Mouse (Mus musculus) neural tube, embryonic 10.5 days (tissue): ENCODE data around the gene Gpc6.

Experiments used
- DNase-seq: peaks from one replicate; pipeline ENCODE4 v3.0.0-alpha.2; 2017; ENCODE audit warnings: low spot score; ENCODE audit errors: extremely low spot score

Gene Gpc6

GRCm38 (mm10) chr14:117841797-117842553, 916.9 kb downstream of the Gpc6 start:
- no peak for DNase-seq

- no peak for DNase-seq
These were observed 924.7 kb downstream of the Gpc6 start for GRCm38 (mm10) chr14:117849591-117850505.

- DNase-seq, result no peak
These were observed 927.2 kb downstream of the Gpc6 start for GRCm38 (mm10) chr14:117852266-117852665.

DNA sequence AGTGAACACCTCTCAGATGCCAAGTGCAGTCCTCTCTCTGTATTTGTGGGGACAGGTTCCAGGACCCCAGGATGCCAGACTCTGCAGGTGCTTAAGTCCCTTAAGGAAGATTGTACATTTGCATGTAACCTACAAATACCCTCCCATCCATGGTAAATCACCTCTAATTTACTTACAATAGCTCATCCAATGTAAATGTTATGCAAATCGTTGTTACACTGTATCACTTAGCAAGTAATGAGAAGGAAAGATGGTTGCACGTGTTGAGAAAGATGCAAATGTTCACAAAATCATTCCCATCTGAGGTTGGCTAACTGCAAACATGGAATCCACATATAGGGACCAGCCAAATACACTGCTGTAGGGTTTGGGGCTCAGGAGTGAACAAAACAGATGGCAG, 927.7 kb downstream of the Gpc6 start:
- DNase-seq, result no peak

DNA sequence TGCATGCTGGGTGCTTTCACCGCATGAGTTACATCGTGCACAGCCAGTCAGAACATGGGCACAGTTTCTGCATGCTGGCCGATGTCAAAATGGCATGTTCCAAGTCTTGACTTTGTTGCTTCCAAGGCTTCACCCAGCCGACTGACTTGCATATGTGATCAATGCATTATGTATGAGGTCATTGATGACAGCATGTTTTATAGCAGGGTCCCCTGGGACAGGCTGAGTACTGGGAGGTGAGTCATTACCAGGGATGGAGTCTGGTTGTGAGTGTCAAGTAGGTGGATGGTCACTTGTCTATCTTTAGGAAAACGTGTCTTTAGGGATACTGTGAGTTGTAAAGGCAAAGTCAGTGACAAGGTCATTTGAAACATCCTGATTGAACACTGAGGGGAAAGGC, 929.4 kb downstream of the Gpc6 start:
- no peak for DNase-seq

GRCm38 (mm10) chr14:117871268-117871667, 946.2 kb downstream of the Gpc6 start:
- DNase-seq, result no peak

GRCm38 (mm10) chr14:117879313-117879712, 954.2 kb downstream of the Gpc6 start:
- DNase-seq, result no peak

DNA sequence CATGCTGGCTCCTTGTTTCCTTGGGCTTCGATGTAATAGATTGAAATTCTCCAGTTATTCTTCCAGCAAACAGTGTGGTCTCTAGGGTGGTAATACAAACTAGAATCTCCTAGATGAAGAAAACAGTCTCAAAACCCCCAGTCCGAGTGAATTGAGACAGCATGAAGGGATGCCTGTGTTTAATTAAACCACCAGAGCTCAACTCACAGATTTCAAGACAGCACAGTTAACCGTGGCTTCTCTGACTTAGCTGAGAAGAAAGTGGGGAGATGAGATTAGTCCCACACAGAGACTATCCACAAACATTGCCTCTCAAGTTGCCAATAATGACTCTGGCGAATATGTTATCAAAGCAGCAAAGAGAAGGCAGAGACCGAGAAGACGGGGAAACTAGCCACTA, 956.0 kb downstream of the Gpc6 start:
- no peak for DNase-seq

GRCm38 (mm10) chr14:117882222-117882621, 957.1 kb downstream of the Gpc6 start:
- DNase-seq, result peak; percentile 52

GRCm38 (mm10) chr14:117889653-117890052, 964.5 kb downstream of the Gpc6 start:
- DNase-seq, result no peak

GRCm38 (mm10) chr14:117891426-117891825, 966.3 kb downstream of the Gpc6 start:
- no peak for DNase-seq

DNA sequence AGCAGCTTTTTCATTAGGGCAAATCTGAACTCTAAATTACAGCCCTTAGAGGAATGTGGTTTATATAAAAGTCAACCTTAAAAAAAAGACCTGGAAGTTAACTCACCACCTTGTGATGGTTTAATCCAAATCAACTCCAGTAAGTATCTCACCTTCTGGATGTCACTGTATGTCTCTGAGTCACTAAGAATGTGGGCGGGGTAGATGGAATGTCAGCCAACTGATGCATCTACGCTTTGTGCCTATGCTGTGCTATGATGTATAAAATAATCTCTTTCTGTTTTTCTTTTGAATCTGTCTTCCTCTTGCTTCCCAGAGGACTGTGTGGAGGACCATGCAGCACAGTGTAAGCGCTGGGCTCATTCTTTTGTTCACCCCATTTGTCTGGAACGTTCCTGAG, 966.9 kb downstream of the Gpc6 start:
- DNase-seq, result no peak

DNA sequence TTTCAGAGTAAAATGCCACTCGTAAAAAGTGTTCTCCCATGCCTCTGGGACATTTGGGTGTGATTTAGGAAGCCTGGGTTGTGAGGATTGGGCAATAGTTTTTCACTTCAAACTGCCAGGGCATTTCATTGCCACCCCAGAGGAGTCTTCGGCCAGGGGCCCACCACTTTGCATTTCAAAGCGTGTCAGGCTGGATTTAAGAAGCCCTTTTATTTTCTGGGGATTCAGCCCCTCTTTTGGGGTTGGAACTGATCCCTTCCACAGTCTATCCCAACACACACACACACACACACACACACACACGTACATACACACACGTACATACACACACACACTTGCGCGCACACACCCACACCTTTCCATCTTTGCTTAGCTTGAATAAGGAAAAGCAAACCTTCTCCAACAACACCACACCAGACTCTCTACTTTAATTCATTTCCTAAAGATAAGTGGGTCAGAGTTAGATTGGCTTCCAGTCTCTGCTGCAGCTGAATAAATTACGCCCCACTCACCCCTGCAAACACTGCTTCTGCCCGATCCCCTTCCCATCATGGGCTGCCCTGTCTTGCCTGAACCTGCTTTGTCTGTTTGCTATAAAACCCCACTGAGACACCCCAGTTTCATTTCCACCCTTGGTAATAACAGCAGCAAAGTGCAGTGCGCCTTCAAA, 969.9 kb downstream of the Gpc6 start:
- no peak for DNase-seq

DNA sequence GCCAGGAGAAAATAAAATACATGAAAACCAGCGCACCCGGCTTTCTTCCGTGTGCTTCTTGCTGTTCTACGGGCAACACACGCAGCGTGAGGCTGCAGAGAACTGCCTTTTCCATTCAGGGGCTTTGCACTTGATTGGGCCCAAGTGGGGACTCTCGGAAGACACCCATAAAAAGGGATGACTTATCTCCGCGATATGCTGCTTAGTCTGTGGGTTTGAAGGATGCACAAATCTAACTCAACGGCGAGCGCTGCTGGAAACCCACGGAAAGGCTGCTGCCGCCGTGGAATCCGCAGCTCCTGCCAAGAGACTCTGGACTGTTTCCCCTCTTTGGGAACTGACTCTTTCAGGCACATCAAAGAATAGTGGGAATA, 970.4 kb downstream of the Gpc6 start:
- DNase-seq, result no peak

DNA sequence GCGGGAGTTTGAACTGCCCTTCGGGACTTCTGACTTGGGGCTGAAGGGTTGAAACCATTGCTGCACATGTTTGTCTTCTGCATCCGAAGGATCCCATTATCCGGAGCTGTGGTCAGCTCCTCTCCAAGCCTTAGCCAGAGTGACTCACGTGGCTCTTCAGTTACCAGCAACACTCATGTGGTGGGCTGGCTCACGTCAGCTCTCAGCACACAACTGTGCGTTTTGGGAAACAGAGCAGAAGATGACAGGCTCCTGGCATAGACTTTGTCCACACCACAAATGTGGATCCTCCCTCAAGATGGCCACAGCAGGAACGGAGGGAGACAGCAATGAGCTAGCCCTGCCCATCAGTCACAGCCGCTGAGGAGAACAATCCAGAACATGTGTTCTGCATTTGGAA, 979.2 kb downstream of the Gpc6 start:
- DNase-seq, result no peak

DNA sequence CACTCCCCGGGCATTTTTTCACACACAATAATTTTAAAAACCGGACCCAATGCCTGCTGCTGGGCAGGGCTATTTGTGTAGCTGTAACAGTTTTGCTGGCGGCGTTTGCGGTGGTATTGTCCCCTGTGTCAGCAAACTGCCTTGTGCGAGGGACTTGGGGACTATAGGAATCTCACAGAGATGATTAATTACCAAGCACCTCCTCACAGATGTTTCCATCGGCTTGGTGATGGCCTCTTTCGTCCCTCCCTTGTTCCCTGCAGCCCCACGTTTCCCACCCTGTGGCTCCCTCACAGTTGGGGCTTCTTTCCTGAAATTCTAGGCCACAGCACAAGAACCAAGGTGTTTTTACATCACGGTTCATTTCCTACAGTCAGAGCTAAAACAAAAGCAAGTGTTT, 980.6 kb downstream of the Gpc6 start:
- no peak for DNase-seq

DNA sequence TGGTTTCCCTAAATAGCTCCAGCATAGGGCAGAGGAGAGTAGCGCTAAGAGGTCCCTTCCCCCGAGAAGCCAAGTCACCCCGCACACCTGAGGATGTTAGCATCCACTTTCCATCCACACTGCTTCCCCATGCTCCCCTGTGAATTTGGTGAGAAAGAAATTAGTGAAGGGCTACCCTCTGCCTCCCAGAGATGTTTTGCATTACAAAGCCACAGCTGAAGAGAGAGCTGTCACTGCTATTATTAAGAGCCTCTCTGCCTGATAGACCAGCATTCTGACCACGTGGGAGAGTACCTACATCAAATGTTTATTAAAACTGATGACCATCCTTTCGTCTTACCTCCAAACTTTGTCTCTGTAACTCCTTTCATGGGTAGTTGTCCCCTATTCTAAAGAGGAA, 981.2 kb downstream of the Gpc6 start:
- DNase-seq, result no peak

DNA sequence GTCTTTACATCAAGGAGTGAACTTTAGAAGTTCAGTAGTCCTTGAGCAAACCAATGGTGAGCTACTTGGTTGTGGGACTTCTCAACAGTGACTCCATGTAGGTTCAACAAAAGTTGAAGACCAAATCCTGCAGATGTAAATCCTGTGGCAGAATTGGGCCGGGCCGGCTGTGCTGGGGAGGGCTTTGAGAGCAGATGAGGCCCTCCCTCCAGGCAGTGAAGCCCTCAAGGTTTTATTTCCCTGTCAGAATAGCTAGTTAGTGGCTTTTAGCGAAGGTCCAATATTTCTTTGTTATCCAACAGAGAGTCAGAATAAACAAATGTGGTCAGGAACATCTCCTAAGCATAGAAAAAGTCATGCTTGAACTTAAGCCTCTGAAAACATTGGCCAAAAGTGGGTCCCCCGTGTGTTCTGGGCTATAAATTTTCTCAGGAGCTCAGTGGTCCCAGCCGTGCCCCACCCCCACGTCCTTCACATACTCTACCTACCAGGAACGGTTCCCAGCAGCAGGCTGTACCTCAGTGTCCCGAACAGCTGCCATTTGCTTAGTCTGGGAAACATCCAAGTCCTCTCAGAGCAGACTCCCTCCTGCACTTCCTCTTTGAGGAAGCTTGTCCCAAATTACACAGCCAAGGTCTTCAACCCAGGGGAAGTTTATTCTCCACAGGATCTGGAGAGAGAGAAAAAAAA, 983.3 kb downstream of the Gpc6 start:
- no peak for DNase-seq

DNA sequence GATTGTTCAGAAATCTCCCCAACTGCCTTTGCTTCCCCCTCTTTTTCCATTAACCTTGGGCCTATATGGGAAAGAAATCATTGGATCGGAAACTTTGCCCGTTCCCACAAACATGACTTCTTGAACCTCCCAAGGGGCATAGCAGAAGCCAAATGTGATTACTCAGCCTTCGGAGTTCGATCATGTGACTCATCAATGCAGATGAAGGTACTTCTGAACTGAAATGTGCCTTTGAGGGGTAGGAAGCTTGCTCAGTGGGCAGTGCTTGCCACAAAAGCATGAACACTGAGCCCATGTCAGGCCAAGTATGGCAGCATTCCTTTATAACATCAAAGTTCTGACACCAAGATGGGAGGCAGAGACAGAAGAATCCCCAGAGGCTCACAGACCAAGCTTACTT, 983.9 kb downstream of the Gpc6 start:
- DNase-seq, result no peak

GRCm38 (mm10) chr14:117910323-117910722, 985.2 kb downstream of the Gpc6 start:
- no peak for DNase-seq

- DNase-seq, result no peak
These were observed 987.6 kb downstream of the Gpc6 start for GRCm38 (mm10) chr14:117912624-117913270.
